Mouse (Mus musculus) neutrophil, adult 5-6 weeks (primary cell): ENCODE measurements around the gene Hoxa3. TPM values are rescaled to one million over a fixed set of nuclear protein-coding genes. Genes with fewer than 3 reads are reported as not detected.

Experiments
- ATAC-seq: fragments of 151-379, 151-347 bp; 2 replicates; pipeline ENCODE4 v1.8.0; 2017; ENCODE audit warnings: mild to moderate bottlenecking, moderate TSS enrichment; ENCODE audit not compliant: insufficient number of reproducible peaks, poor library complexity, low FRiP score, severe bottlenecking; ENCODE audit errors: extremely low read depth
- total RNA-seq: library from RNA; stranded (forward); fragments of 200-1000 nt; gene quantifications from 2 replicates; pipeline ENCODE4 v1.2.3, GENCODE M21; 2017

Gene Hoxa3
- total RNA-seq, 1 experiment from 2014 or later, result not detected

GRCm38 (mm10) chr6:52194690-52195089 is 18.4 kb downstream of the Hoxa3 start:
- no peak for ATAC-seq

GRCm38 (mm10) chr6:52191860-52192550 is 21.1 kb downstream of the Hoxa3 start:
- peak; percentile 71 for ATAC-seq

- ATAC-seq, result no peak
These were observed 22.0 kb downstream of the Hoxa3 start, which contains the start of gene Hoxa4 for GRCm38 (mm10) chr6:52190906-52191810. Hoxa4 (minus strand) TSS chr6:52191753.

- ATAC-seq, result no peak
These were observed 22.7 kb downstream of the Hoxa3 start for GRCm38 (mm10) chr6:52190410-52190809.

- ATAC-seq, result no peak
These were observed 23.2 kb downstream of the Hoxa3 start for GRCm38 (mm10) chr6:52189909-52190308.

- ATAC-seq, result no peak
These were observed 24.0 kb downstream of the Hoxa3 start for GRCm38 (mm10) chr6:52189172-52189591.

- ATAC-seq, result no peak
These were observed 26.6 kb downstream of the Hoxa3 start for GRCm38 (mm10) chr6:52186500-52186899.

GRCm38 (mm10) chr6:52185834-52186233 is 27.3 kb downstream of the Hoxa3 start:
- no peak for ATAC-seq

GRCm38 (mm10) chr6:52185222-52185621 is 27.9 kb downstream of the Hoxa3 start:
- ATAC-seq, result no peak

GRCm38 (mm10) chr6:52184668-52185067 is 28.5 kb downstream of the Hoxa3 start:
- ATAC-seq, result no peak

GRCm38 (mm10) chr6:52183311-52184080 is 29.6 kb downstream of the Hoxa3 start:
- ATAC-seq, result no peak

GRCm38 (mm10) chr6:52182793-52183192 is 30.3 kb downstream of the Hoxa3 start:
- ATAC-seq, result no peak

- ATAC-seq, result no peak
These were observed 31.1 kb downstream of the Hoxa3 start for GRCm38 (mm10) chr6:52182030-52182429.

- no peak for ATAC-seq
These were observed 32.4 kb downstream of the Hoxa3 start for GRCm38 (mm10) chr6:52180726-52181125.

- ATAC-seq, result no peak
These were observed 32.9 kb downstream of the Hoxa3 start for GRCm38 (mm10) chr6:52180213-52180710.

GRCm38 (mm10) chr6:52179690-52180089 is 33.4 kb downstream of the Hoxa3 start:
- no peak for ATAC-seq

GRCm38 (mm10) chr6:52178918-52179665 is 34.0 kb downstream of the Hoxa3 start:
- no peak for ATAC-seq

- no peak for ATAC-seq
These were observed 35.3 kb downstream of the Hoxa3 start for GRCm38 (mm10) chr6:52177806-52178205.
